8 mouse cellular contexts compared by ENCODE assay signal in genomic region chr7:44384716-44385059, GRCm38 (mm10). TPM values are rescaled to one million over a fixed set of nuclear protein-coding genes. Genes with fewer than 3 reads are reported as not detected.
DNase-seq lines count a peak whose midpoint lies in the region; ATAC-seq and TF ChIP-seq lines count a peak whose summit lies in the region.

No protein-coding gene starts in this region.

- peak overlapping the region; percentile 80 for H3K9ac ChIP-seq in hindbrain, embryonic 13.5 days
- peak overlapping the region; percentile 80 for H3K9ac ChIP-seq in midbrain, embryonic 13.5 days (replicated peaks)

- TF ChIP-seq CTCF in kidney, adult 2 months (conservative IDR thresholded peaks at IDR 0.05; ENCODE audit: insufficient read depth, insufficient read length, low read depth, low read length) = no peak
- no peak for TF ChIP-seq CTCF in cortical plate, adult 2 months (IDR thresholded peaks at IDR 0.05; ENCODE audit: extremely low read depth, insufficient read depth, low read length)

- no peaks in the 10 kb centered on the region for H3K9me3 ChIP-seq in hindbrain, embryonic 13.5 days
- H3K9me3 ChIP-seq in midbrain, embryonic 13.5 days = no peaks in the 10 kb centered on the region

- peak overlapping the region; percentile 73 for H3K4me3 ChIP-seq in kidney, adult 2 months (ENCODE audit: insufficient read depth, low read depth, low read length)
- H3K4me3 ChIP-seq in cortical plate, adult 2 months (ENCODE audit: insufficient read depth, low read length) = peak overlapping the region; percentile 56
- H3K4me3 ChIP-seq in hindbrain, embryonic 13.5 days = peak overlapping the region; percentile 55
- peak overlapping the region; percentile 55 for H3K4me3 ChIP-seq in midbrain, embryonic 13.5 days (replicated peaks)

- H3K27me3 ChIP-seq in kidney, adult 2 months (replicated peaks; ENCODE audit: control insufficient read depth, insufficient read depth, low read length) = no peaks in the 10 kb centered on the region
- H3K27me3 ChIP-seq in hindbrain, embryonic 13.5 days = peaks cover 26% of the 10 kb centered on the region
- H3K27me3 ChIP-seq in midbrain, embryonic 13.5 days = peaks cover 19% of the 10 kb centered on the region; the same call in 1 of the 2 replicates

- no peak for TF ChIP-seq POLR2A in kidney, adult 2 months (IDR thresholded peaks at IDR 0.05; ENCODE audit: low read depth, low read length)
- TF ChIP-seq POLR2A in cortical plate, adult 2 months (IDR thresholded peaks at IDR 0.05; ENCODE audit: extremely low read depth, insufficient read depth, low read length) = no peak

- no peak for DNase-seq in kidney, adult 2 months
- no peak for DNase-seq in kidney, postnatal 14 days
- DNase-seq in gastrocnemius, adult 8-10 months (ENCODE audit: low spot score in 2 of 2) = no peak
- DNase-seq in adrenal gland, postnatal 4 days (ENCODE audit: low spot score in 2 of 2) = no peak
- no peak for DNase-seq in urinary bladder, adult 2 months (ENCODE audit: low spot score)

- H3K27ac ChIP-seq in kidney, adult 2 months (ENCODE audit: insufficient read depth, low read depth, low read length) = no peak overlapping the region
- peak overlapping the region; percentile 24; the same call in 1 of the 2 replicates for H3K27ac ChIP-seq in cortical plate, adult 2 months (ENCODE audit: insufficient read depth, low read length)
- no peak overlapping the region for H3K27ac ChIP-seq in hindbrain, embryonic 13.5 days
- H3K27ac ChIP-seq in midbrain, embryonic 13.5 days = no peak overlapping the region

- WGBS in kidney, adult 2 months = 1% methylated on average over 17 of the region's 17 CpGs
- 0% methylated on average over 17 of the region's 17 CpGs for WGBS in hindbrain, embryonic 13.5 days
- WGBS in midbrain, embryonic 13.5 days = 2% methylated on average over 17 of the region's 17 CpGs

- H3K36me3 ChIP-seq in kidney, adult 2 months (ENCODE audit: control insufficient read depth, insufficient read depth, low read length) = no peaks in the 10 kb centered on the region
- H3K36me3 ChIP-seq in hindbrain, embryonic 13.5 days = no peaks in the 10 kb centered on the region
- no peaks in the 10 kb centered on the region for H3K36me3 ChIP-seq in midbrain, embryonic 13.5 days

- peak overlapping the region; percentile 87 for H3K4me2 ChIP-seq in hindbrain, embryonic 13.5 days
- peak overlapping the region; percentile 89 for H3K4me2 ChIP-seq in midbrain, embryonic 13.5 days (replicated peaks)

- H3K4me1 ChIP-seq in kidney, adult 2 months (ENCODE audit: control insufficient read depth, insufficient read depth, low read length) = no peaks in the 10 kb centered on the region
- H3K4me1 ChIP-seq in cortical plate, adult 2 months (ENCODE audit: control insufficient read depth, insufficient read depth, low read length) = no peaks in the 10 kb centered on the region
- H3K4me1 ChIP-seq in hindbrain, embryonic 13.5 days (replicated peaks) = peaks cover 32% of the 10 kb centered on the region
- peaks cover 21% of the 10 kb centered on the region for H3K4me1 ChIP-seq in midbrain, embryonic 13.5 days (replicated peaks)

- ATAC-seq in hindbrain, embryonic 13.5 days (ENCODE audit: low FRiP score) = peak; percentile 74
- peak; percentile 78 for ATAC-seq in midbrain, embryonic 13.5 days

RNA-seq across cellular contexts. Expression of gene Syt3, which starts 0.8 kb away (rescaled TPM):
- polyA plus RNA-seq in kidney, adult 2 months (2012; rRNA removed) = 12.0 and 12.9 TPM in 2 replicates
- 70.2 and 74.0 TPM in 2 replicates for polyA plus RNA-seq in cortical plate, adult 2 months (2012; rRNA removed)
- polyA plus RNA-seq in hindbrain, embryonic 13.5 days (2015; fragmentation: Nextera tagmentation; extraction: Ambion mirVana) = 26.1 and 27.7 TPM in 2 replicates
- 16.9 and 17.6 TPM in 2 replicates for polyA plus RNA-seq in midbrain, embryonic 13.5 days (2015; fragmentation: Nextera tagmentation; extraction: Ambion mirVana)
- 1 to 10 TPM; 3.2 to 7.0 (median 5.2) TPM for total RNA-seq in gastrocnemius, adult 8-10 months (2022)
- total RNA-seq in adrenal gland, postnatal 4 days (2021) = 1 to 10 TPM; 3.6 to 4.4 TPM
- polyA plus RNA-seq in urinary bladder, adult 2 months (2012; rRNA removed) = 4.1 and 4.3 TPM in 2 replicates

RNA-seq across cellular contexts. Expression of gene 1700008O03Rik, which starts 0.9 kb away (rescaled TPM):
- 0.69 and 0.75 TPM in 2 replicates for polyA plus RNA-seq in kidney, adult 2 months (2012; rRNA removed)
- polyA plus RNA-seq in cortical plate, adult 2 months (2012; rRNA removed) = 3.7 and 4.3 TPM in 2 replicates
- 1.8 and 2.4 TPM in 2 replicates for polyA plus RNA-seq in hindbrain, embryonic 13.5 days (2015; fragmentation: Nextera tagmentation; extraction: Ambion mirVana)
- polyA plus RNA-seq in midbrain, embryonic 13.5 days (2015; fragmentation: Nextera tagmentation; extraction: Ambion mirVana) = 0.70 and 1.4 TPM in 2 replicates
- total RNA-seq in gastrocnemius, adult 8-10 months (2022) = not detected
- 1 to 10 TPM; 1.0 to 2.0 TPM for total RNA-seq in adrenal gland, postnatal 4 days (2021)
- 1.4 and 1.5 TPM in 2 replicates for polyA plus RNA-seq in urinary bladder, adult 2 months (2012; rRNA removed)

RNA-seq across cellular contexts. Expression of gene Lrrc4b, which starts 44.1 kb away (rescaled TPM):
- polyA plus RNA-seq in kidney, adult 2 months (2012; rRNA removed) = 0.30 and 0.52 TPM in 2 replicates
- polyA plus RNA-seq in cortical plate, adult 2 months (2012; rRNA removed) = 190 and 192 TPM in 2 replicates
- polyA plus RNA-seq in hindbrain, embryonic 13.5 days (2015; fragmentation: Nextera tagmentation; extraction: Ambion mirVana) = 14.6 and 15.6 TPM in 2 replicates
- 15.7 and 16.4 TPM in 2 replicates for polyA plus RNA-seq in midbrain, embryonic 13.5 days (2015; fragmentation: Nextera tagmentation; extraction: Ambion mirVana)
- under 1 TPM; 0.10 to 0.27 (median 0.11) TPM for total RNA-seq in gastrocnemius, adult 8-10 months (2022)
- total RNA-seq in adrenal gland, postnatal 4 days (2021) = 10 to 100 TPM; 18.7 to 18.8 TPM
- polyA plus RNA-seq in urinary bladder, adult 2 months (2012; rRNA removed) = 1.7 and 2.3 TPM in 2 replicates

Comparison
In these comparisons a context has a peak if more than half of its experiments do, and no peak if none do; other contexts are left out.
1. RNA of gene Lrrc4b, which starts 44.1 kb away (polyA plus RNA-seq): 190 to 192 TPM in cortical plate, adult 2 months; 15.7 to 16.4 TPM in midbrain, embryonic 13.5 days, 14.6 to 15.6 TPM in hindbrain, embryonic 13.5 days, 1.7 to 2.3 TPM in urinary bladder, adult 2 months and 0.30 to 0.52 TPM in kidney, adult 2 months; every median in the first group is over 10 times any median in the second.
2. Peak in every context shown above with its lines, with median percentiles within 50 percentile points of each other: H3K4me3 ChIP-seq.